Mouse (Mus musculus) layer of hippocampus, adult 8-10 months (tissue): ENCODE results near the gene Sfpq. TPM values are rescaled to one million over a fixed set of nuclear protein-coding genes. Genes with fewer than 3 reads are reported as not detected.

Source experiments
- DNase-seq, 2 experiments: peaks; one replicate each; pipeline ENCODE4 v3.0.0; 2022; ENCODE audit warnings: low spot score in 2 of 2
- total RNA-seq, 4 experiments: library from RNA; stranded (reverse); gene quantifications; 2 replicates each; pipeline ENCODE4 v1.2.4; 2022

Gene Sfpq
- total RNA-seq, 4 experiments from 2014 or later = 208 to 316 (median 265) TPM

- no peak for DNase-seq
Measured at GRCm38 (mm10) chr4:127026826-127027225, 5.7 kb downstream of the Sfpq start.

- DNase-seq = no peak
Measured at GRCm38 (mm10) chr4:127027228-127028190, 6.4 kb downstream of the Sfpq start.

GRCm38 (mm10) chr4:127037158-127037557 is 16.0 kb downstream of the Sfpq start:
- no peak for DNase-seq

DNA sequence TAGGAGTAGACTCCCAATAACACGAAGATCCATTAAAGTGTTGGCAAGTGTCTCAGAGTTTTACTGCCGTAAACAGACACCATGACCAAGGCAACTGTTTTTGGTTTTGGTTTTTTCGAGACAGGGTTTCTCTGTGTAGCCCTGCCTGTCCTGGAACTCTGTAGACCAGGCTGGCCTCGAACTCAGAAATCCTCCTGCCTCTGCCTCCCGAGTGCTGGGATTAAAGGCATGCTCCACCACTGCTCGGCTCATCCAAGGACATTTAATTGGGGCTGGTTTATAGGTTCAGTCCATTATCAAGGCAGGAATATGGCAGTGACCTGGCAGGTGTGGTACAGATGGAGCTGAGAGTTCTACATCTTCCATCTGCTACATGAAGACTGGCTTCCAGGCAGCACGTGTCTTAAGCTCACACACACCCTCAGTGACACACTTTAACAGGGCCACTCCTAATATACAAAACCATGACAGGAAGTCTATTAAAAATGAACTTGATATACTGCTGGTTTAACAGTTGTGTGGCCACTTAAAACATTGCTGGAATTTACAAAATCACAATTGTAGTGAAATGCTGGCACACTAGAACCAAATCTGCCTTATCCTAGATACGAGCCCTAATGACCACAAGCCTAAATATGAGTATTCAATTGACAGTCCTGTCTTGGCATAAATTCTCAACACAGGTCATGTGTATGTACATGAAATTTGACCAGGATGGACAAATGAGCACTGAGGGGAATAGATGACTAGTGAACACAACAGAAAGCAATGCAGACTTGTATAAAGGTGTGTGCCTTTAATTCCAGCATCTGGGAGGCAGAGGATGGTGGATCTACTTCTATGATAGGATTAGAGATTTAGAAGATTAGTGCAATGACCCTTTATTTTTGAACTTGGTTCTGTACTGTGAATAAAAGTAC is 17.0 kb downstream of the Sfpq start:
- no peak for DNase-seq

DNA sequence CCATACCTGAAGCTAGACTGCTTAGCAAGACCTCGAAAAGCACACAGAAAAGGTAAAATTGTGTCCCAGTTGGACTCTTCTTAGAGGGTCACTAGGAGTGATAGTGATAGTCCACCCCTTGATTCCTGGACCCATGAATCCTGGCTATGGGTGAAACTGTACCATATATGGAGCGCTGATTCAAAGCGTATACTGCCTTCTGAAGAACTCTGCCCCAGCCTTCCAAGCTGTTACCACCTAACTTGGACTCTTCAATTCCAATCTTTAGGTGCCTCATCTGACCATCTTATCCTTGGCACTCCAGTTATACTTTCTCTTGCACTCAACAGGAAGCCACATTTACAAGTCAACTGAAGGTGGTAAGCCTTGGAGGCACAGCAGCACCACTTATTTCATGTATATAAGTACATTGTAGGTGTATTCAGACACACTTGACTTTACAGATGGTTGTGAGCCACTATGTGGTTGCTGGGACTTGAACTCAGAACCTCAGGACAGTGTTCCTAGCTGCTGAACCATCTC is 17.8 kb downstream of the Sfpq start:
- DNase-seq = no peak

GRCm38 (mm10) chr4:127039871-127040483 is 18.9 kb downstream of the Sfpq start:
- DNase-seq = no peak

GRCm38 (mm10) chr4:127043540-127043939 is 22.4 kb downstream of the Sfpq start:
- no peak for DNase-seq

GRCm38 (mm10) chr4:127051121-127051520 is 30.0 kb downstream of the Sfpq start:
- no peak for DNase-seq

DNA sequence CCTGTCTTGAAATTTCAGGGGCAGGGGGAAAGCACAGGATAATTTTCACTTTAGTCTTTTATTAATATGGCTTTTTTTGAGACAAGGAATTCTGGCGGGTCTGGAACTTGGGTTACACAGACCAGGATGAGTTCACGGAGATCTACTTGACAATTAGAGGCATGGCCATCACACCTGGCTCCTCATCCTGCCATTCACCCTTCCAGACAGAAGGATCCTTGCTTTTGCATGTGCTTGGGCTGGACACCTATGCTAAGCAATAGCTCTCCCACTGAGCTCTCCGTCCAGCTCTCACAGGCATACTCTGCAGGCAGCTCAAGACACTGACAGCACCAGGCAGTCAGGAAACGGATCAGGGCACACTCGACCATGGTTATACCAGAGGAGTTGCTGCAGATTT is 31.9 kb downstream of the Sfpq start:
- no peak for DNase-seq

GRCm38 (mm10) chr4:127054522-127055198 is 33.5 kb downstream of the Sfpq start:
- DNase-seq = no peak

DNA sequence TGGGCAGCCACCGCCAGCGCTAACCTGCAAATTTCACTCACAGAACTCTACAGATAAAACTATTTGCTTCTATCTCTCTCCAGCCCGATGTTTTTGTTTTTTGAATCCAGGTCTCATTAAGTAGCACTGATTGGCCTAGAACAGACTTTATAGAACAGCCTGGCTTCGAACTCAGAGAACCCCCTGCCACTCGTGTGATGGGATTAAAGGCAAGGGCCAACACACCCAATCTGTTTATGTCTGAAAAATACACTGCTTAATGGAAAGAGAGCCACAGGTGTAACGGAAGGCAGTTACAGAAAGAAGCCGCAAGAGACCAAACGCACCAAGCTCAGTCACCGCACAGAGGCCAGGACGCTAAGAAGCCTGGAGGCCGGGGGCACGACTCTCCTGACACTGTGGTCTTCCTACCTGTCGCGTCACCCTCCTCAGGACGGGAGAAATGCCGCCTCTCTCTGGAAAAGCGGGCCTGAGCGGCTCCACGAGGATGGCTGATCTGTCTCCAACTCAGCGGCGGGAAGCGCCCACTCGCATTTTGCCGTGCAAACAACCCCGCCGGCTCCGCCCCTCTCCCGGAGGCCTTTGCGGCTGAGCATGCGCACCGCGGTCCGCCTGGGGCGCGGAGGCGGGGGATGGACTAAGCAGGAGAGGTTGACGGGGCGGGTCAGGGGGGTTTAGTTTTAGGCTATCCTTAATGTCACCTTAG is 39.6 kb downstream of the Sfpq start, which contains the start of gene Zmym1:
Zmym1 (minus strand) TSS at position 568 of the 706 bp plus-strand sequence.
- peak; percentile 74 to 84 for DNase-seq

DNA sequence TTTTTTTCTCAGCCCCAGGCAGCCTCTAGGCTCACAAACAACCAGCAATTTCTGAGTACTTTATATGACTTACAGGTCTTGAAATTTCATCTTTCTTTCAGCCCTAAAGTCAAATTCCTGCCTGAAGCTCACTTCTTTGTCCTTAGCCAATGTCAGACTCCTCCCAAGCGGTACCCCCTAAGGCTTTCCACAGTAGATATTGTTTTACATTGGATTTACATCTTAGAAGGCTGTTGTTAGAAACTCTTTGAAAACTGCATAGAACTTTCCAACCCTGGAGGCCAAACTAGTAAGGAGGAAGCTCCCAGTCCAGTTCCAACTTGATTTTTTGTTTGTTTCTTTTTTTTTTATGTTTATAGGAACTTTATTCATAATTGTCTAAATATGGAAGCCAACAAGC is 42.9 kb downstream of the Sfpq start:
- DNase-seq = no peak

- DNase-seq = no peak
Measured at GRCm38 (mm10) chr4:127074915-127075314, 53.8 kb downstream of the Sfpq start.

- DNase-seq = peak; percentile 94 to 96
Measured at GRCm38 (mm10) chr4:127076875-127077548, 55.9 kb downstream of the Sfpq start, which contains the start of gene Zmym6. Zmym6 (plus strand) TSS chr4:127077383.

DNA sequence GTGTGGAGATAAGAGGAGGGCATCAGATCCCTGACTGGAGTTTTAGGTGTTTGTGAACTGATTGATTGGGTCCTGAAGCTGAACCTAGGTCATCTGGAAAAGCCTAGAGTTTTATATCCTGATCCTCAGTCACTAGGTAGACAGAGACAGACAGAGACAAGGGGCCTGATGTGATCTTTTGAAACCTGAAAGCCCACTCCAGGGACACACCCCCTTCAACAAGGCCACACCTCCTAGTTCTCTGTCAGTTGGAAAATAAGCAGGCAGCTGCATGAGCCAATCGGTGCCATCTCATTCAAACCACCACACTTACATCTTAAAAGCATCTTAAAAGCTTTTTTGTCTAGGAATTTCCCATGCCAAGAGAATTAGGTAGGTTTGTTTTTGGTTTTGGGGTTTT is 59.7 kb downstream of the Sfpq start:
- no peak for DNase-seq

DNA sequence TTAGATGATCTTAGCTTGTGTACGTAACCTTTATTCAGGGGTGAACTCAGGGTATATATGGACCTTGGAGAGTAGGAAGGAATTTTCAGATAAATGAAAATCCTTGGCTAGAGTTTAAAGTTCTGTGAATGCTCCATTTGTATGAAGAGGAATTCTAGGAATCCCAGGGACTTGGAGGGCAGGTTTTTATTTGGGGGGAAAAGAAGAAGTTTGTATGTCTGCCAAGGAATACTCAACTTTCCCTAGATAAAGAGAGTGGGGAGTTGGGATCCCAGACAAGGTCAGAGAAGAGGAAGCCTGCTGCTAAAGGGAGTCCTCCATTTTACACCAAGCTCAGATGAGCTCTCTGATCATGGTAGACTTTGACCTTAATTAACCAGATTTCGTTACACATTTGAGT is 62.0 kb downstream of the Sfpq start:
- no peak for DNase-seq

DNA sequence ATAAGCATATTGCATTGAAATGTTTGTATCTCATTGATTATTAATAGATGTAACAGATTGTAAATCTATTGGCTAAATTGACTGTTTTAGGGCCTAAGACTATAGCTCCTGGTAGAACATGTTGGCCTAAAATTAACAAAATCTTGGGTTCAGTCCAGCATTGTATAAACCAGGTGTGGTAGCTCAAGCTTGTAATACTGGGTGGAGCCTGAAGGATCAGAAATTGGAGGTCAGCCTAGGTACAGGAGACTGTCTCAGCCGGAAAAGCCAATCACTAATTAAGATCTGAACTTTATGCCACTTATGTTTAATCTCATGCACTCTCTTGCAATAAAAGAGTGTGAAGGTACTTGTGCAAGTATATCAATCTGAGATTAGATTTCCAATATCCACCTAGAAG is 64.6 kb downstream of the Sfpq start:
- DNase-seq = no peak
